Mouse (Mus musculus) gastrocnemius, postnatal 14 days (tissue): ENCODE measurements around the gene Myh14. TPM values are rescaled to one million over a fixed set of nuclear protein-coding genes. Genes with fewer than 3 reads are reported as not detected.

Source experiments
- DNase-seq: peaks from one replicate; pipeline ENCODE4 v3.0.0; 2021; ENCODE audit warnings: mixed read lengths
- intact Hi-C: fragments of 180-260 bp; cut with DNase I; formaldehyde crosslinking; loops from one replicate; pipeline ENCODE4 v1.15.1; 2025; ENCODE audit warnings: low total_unique reads
- total RNA-seq, 2 experiments: library from RNA; stranded (reverse); gene quantifications; 2 replicates each; pipeline ENCODE4 v1.2.3; 2021

Myh14 gene
- total RNA-seq, 2 experiments from 2014 or later, result 20.6 to 24.4 TPM

- DNase-seq, result no peak
- intact Hi-C loops, result no loop called here
Observed at GRCm38 (mm10) chr7:44676126-44676525, 5.5 kb upstream of the Myh14 start.

GRCm38 (mm10) chr7:44675171-44675570, 4.5 kb upstream of the Myh14 start:
- intact Hi-C loops, result no loop called here
- DNase-seq, result no peak

GRCm38 (mm10) chr7:44674511-44674910, 3.9 kb upstream of the Myh14 start:
- no peak for DNase-seq
- intact Hi-C loops, result no loop called here

- DNase-seq, result no peak
- intact Hi-C loops, result no loop called here
Observed at GRCm38 (mm10) chr7:44672193-44672592, 1.6 kb upstream of the Myh14 start.

- no peak for DNase-seq
- intact Hi-C loops, result no loop called here
Observed at GRCm38 (mm10) chr7:44669103-44669502, 1.5 kb downstream of the Myh14 start.

GRCm38 (mm10) chr7:44667996-44668738, 2.5 kb downstream of the Myh14 start:
- no peak for DNase-seq
- intact Hi-C loops, result no loop called here

- intact Hi-C loops, result no loop called here
- DNase-seq, result no peak
Observed at GRCm38 (mm10) chr7:44666462-44666861, 4.2 kb downstream of the Myh14 start.

- intact Hi-C loops, result no loop called here
- DNase-seq, result no peak
Observed at GRCm38 (mm10) chr7:44664731-44665130, 5.9 kb downstream of the Myh14 start.

- intact Hi-C loops, result no loop called here
- no peak for DNase-seq
Observed at GRCm38 (mm10) chr7:44663546-44663945, 7.1 kb downstream of the Myh14 start.

GRCm38 (mm10) chr7:44662569-44662968, 8.1 kb downstream of the Myh14 start:
- no peak for DNase-seq
- intact Hi-C loops, result no loop called here

- intact Hi-C loops, result no loop called here
- DNase-seq, result no peak
Observed at GRCm38 (mm10) chr7:44662168-44662567, 8.5 kb downstream of the Myh14 start.

- DNase-seq, result no peak
- intact Hi-C loops, result no loop called here
Observed at GRCm38 (mm10) chr7:44661219-44661618, 9.4 kb downstream of the Myh14 start.

- peak; percentile 38 for DNase-seq
- intact Hi-C loops, result no loop called here
Observed at GRCm38 (mm10) chr7:44655504-44655903, 15.1 kb downstream of the Myh14 start.

- intact Hi-C loops, result no loop called here
Observed at GRCm38 (mm10) chr7:44653773-44654172, 16.9 kb downstream of the Myh14 start.

GRCm38 (mm10) chr7:44651416-44651815, 19.2 kb downstream of the Myh14 start:
- DNase-seq, result no peak
- intact Hi-C loops, result no loop called here

More at GRCm38 (mm10) chr7:44653773-44654172, 16.9 kb downstream of the Myh14 start:
- DNase-seq, result no peak

GRCm38 (mm10) chr7:44649990-44650389, 20.7 kb downstream of the Myh14 start:
- DNase-seq, result no peak
- intact Hi-C loops, result loop anchor here (2.0 kb wide), 1 partner anchor 59 kb away; the partner anchor contains the start of gene Izumo2

GRCm38 (mm10) chr7:44649094-44649610, 21.5 kb downstream of the Myh14 start:
- intact Hi-C loops, result loop anchor here (2.0 kb wide), 1 partner anchor 60 kb away; the partner anchor contains the start of gene Izumo2
- no peak for DNase-seq

GRCm38 (mm10) chr7:44647729-44648128, 22.9 kb downstream of the Myh14 start:
- DNase-seq, result peak; percentile 44
- intact Hi-C loops, result loop anchor here (2.0 kb wide), 1 partner anchor 61 kb away; the partner anchor contains the start of gene Izumo2

GRCm38 (mm10) chr7:44647042-44647724, 23.5 kb downstream of the Myh14 start:
- DNase-seq, result peak; percentile 69
- intact Hi-C loops, result no loop called here

- intact Hi-C loops, result no loop called here
- DNase-seq, result no peak
Observed at GRCm38 (mm10) chr7:44645951-44646350, 24.7 kb downstream of the Myh14 start.

- no peak for DNase-seq
- intact Hi-C loops, result no loop called here
Observed at GRCm38 (mm10) chr7:44645256-44645655, 25.4 kb downstream of the Myh14 start.
